Mouse (Mus musculus): Measurements from ENCODE around the gene Spred2.

GRCm38 (mm10) chr11:19969584-19969983 is 45.4 kb downstream of the Spred2 start:
- TF ChIP-seq CTCF (IDR thresholded peaks at IDR 0.05; ENCODE audit: low read depth, low read length) (no peak), GATA1 (IDR thresholded peaks at IDR 0.05; ENCODE audit: borderline replicate concordance, low read length) (no peak), TAL1 (conservative IDR thresholded peaks at IDR 0.05; ENCODE audit: low read depth, low read length) (no peak), POLR2AphosphoS5 (IDR thresholded peaks at IDR 0.05; ENCODE audit: insufficient replicate concordance, low read depth, low read length) (no peak)

All from G1E (cell line).